Mouse (Mus musculus): ENCODE results near the gene Nrp2. TPM values are rescaled to one million over a fixed set of nuclear protein-coding genes. Genes with fewer than 3 reads are reported as not detected.

The Nrp2 gene
- polyA plus RNA-seq, 1 experiment from 2014 or later, result 31.1 TPM

GRCm38 (mm10) chr1:62801842-62802241 lies 98.8 kb downstream of the Nrp2 start:
- no peak overlapping the region for H3K27ac ChIP-seq
- no peaks in the 10 kb centered on the region for H3K9me3 ChIP-seq
- no peak for ATAC-seq

GRCm38 (mm10) chr1:62803544-62803943 lies 100.5 kb downstream of the Nrp2 start:
- no peak for ATAC-seq
- Histone ChIP-seq H3K9me3 (no peaks in the 10 kb centered on the region), H3K4me2 (replicated peaks) (no peak overlapping the region), H3K36me3 (no peaks in the 10 kb centered on the region), H3K9ac (no peak overlapping the region), H3K4me3 (replicated peaks) (no peak overlapping the region), H3K27me3 (replicated peaks) (no peaks in the 10 kb centered on the region), H3K27ac (no peak overlapping the region), H3K4me1 (replicated peaks) (0 out of 2 replicates have a peak, but pooled peaks cover 2% of the 10 kb centered on the region)
- 63% methylated on average over 1 of the region's 1 CpGs for WGBS

More at GRCm38 (mm10) chr1:62801842-62802241, 98.8 kb downstream of the Nrp2 start:
- Histone ChIP-seq H3K4me2 (replicated peaks) (no peak overlapping the region), H3K4me3 (replicated peaks) (no peak overlapping the region), H3K9ac (no peak overlapping the region), H3K4me1 (replicated peaks) (no peaks in the 10 kb centered on the region), H3K36me3 (no peaks in the 10 kb centered on the region), H3K27me3 (replicated peaks) (no peaks in the 10 kb centered on the region)
- WGBS, result 75% methylated on average over 3 of the region's 3 CpGs

GRCm38 (mm10) chr1:62806014-62806413 lies 102.9 kb downstream of the Nrp2 start:
- Histone ChIP-seq H3K4me1 (replicated peaks) (0 out of 2 replicates have a peak, but pooled peaks cover 2% of the 10 kb centered on the region), H3K4me2 (replicated peaks) (no peak overlapping the region), H3K36me3 (no peaks in the 10 kb centered on the region), H3K9ac (no peak overlapping the region), H3K27ac (no peak overlapping the region), H3K4me3 (replicated peaks) (no peak overlapping the region), H3K27me3 (replicated peaks) (no peaks in the 10 kb centered on the region), H3K9me3 (no peaks in the 10 kb centered on the region)
- 29% methylated on average over 1 of the region's 1 CpGs for WGBS
- no peak for ATAC-seq

- no peak overlapping the region for H3K27ac ChIP-seq
- no peak overlapping the region for H3K9ac ChIP-seq
- no peak for ATAC-seq
- H3K27me3 ChIP-seq (replicated peaks), result no peaks in the 10 kb centered on the region
- H3K4me3 ChIP-seq (replicated peaks), result no peak overlapping the region
- H3K4me1 ChIP-seq (replicated peaks), result 0 out of 2 replicates have a peak, but pooled peaks cover 2% of the 10 kb centered on the region
- H3K4me2 ChIP-seq (replicated peaks), result no peak overlapping the region
- WGBS, result 88% methylated on average over 4 of the region's 4 CpGs
- no peaks in the 10 kb centered on the region for H3K9me3 ChIP-seq
- no peaks in the 10 kb centered on the region for H3K36me3 ChIP-seq
Observed at GRCm38 (mm10) chr1:62808395-62808794, 105.3 kb downstream of the Nrp2 start.

GRCm38 (mm10) chr1:62809601-62810228 lies 106.6 kb downstream of the Nrp2 start:
- Histone ChIP-seq H3K4me2 (replicated peaks) (no peak overlapping the region), H3K9ac (no peak overlapping the region), H3K9me3 (no peaks in the 10 kb centered on the region), H3K27me3 (replicated peaks) (no peaks in the 10 kb centered on the region), H3K36me3 (no peaks in the 10 kb centered on the region), H3K4me3 (replicated peaks) (no peak overlapping the region), H3K27ac (no peak overlapping the region), H3K4me1 (replicated peaks) (0 out of 2 replicates have a peak, but pooled peaks cover 2% of the 10 kb centered on the region)
- no peak for ATAC-seq
- WGBS, result 77% methylated on average over 8 of the region's 8 CpGs

- H3K27me3 ChIP-seq (replicated peaks), result no peaks in the 10 kb centered on the region
- H3K9ac ChIP-seq, result no peak overlapping the region
- no peak overlapping the region for H3K4me3 ChIP-seq (replicated peaks)
- H3K36me3 ChIP-seq, result no peaks in the 10 kb centered on the region
- 0 out of 2 replicates have a peak, but pooled peaks cover 2% of the 10 kb centered on the region for H3K4me1 ChIP-seq (replicated peaks)
- no peak overlapping the region for H3K27ac ChIP-seq
- no peak for ATAC-seq
- 87% methylated on average over 7 of the region's 7 CpGs for WGBS
- no peak overlapping the region for H3K4me2 ChIP-seq (replicated peaks)
- no peaks in the 10 kb centered on the region for H3K9me3 ChIP-seq
Observed at GRCm38 (mm10) chr1:62811141-62811540, 108.1 kb downstream of the Nrp2 start.

GRCm38 (mm10) chr1:62812701-62813684 lies 109.9 kb downstream of the Nrp2 start:
- H3K27ac ChIP-seq, result 0 out of 2 replicates have a peak overlapping the region, but pooled peaks have one; percentile 17
- no peak overlapping the region for H3K9ac ChIP-seq
- H3K4me1 ChIP-seq (replicated peaks), result no peaks in the 10 kb centered on the region
- no peak for ATAC-seq
- no peaks in the 10 kb centered on the region for H3K36me3 ChIP-seq
- 48% methylated on average over 10 of the region's 10 CpGs for WGBS
- H3K4me3 ChIP-seq (replicated peaks), result no peak overlapping the region
- no peaks in the 10 kb centered on the region for H3K27me3 ChIP-seq (replicated peaks)
- no peaks in the 10 kb centered on the region for H3K9me3 ChIP-seq
- no peak overlapping the region for H3K4me2 ChIP-seq (replicated peaks)

- no peak overlapping the region for H3K4me2 ChIP-seq (replicated peaks)
- no peak overlapping the region for H3K4me3 ChIP-seq (replicated peaks)
- no peak for ATAC-seq
- no peaks in the 10 kb centered on the region for H3K27me3 ChIP-seq (replicated peaks)
- H3K9ac ChIP-seq, result no peak overlapping the region
- H3K4me1 ChIP-seq (replicated peaks), result no peaks in the 10 kb centered on the region
- no peak overlapping the region for H3K27ac ChIP-seq
- H3K9me3 ChIP-seq, result no peaks in the 10 kb centered on the region
- 63% methylated on average over 1 of the region's 1 CpGs for WGBS
- no peaks in the 10 kb centered on the region for H3K36me3 ChIP-seq
Observed at GRCm38 (mm10) chr1:62813938-62814337, 110.9 kb downstream of the Nrp2 start.

- H3K27ac ChIP-seq, result no peak overlapping the region
- no peak overlapping the region for H3K4me3 ChIP-seq (replicated peaks)
- no peaks in the 10 kb centered on the region for H3K36me3 ChIP-seq
- H3K9me3 ChIP-seq, result no peaks in the 10 kb centered on the region
- no peaks in the 10 kb centered on the region for H3K27me3 ChIP-seq (replicated peaks)
- peaks cover 6% of the 10 kb centered on the region; the same call in 1 of the 2 replicates for H3K4me1 ChIP-seq (replicated peaks)
- no peak for ATAC-seq
- 85% methylated on average over 6 of the region's 7 CpGs for WGBS
- H3K9ac ChIP-seq, result no peak overlapping the region
- no peak overlapping the region for H3K4me2 ChIP-seq (replicated peaks)
Observed at GRCm38 (mm10) chr1:62817566-62817965, 114.5 kb downstream of the Nrp2 start.

- no peak overlapping the region for H3K4me2 ChIP-seq (replicated peaks)
- WGBS, result 77% methylated on average over 3 of the region's 3 CpGs
- ATAC-seq, result no peak
Observed at GRCm38 (mm10) chr1:62820170-62820569, 117.1 kb downstream of the Nrp2 start.

GRCm38 (mm10) chr1:62821509-62822398 lies 118.7 kb downstream of the Nrp2 start:
- 19% methylated on average over 10 of the region's 10 CpGs for WGBS
- ATAC-seq, result peak; percentile 78
- H3K9ac ChIP-seq, result no peak overlapping the region
- H3K4me1 ChIP-seq (replicated peaks), result peaks cover 6% of the 10 kb centered on the region; the same call in 1 of the 2 replicates
- peak overlapping the region; percentile 46 for H3K27ac ChIP-seq
- no peak overlapping the region for H3K4me2 ChIP-seq (replicated peaks)
- H3K36me3 ChIP-seq, result no peaks in the 10 kb centered on the region
- H3K9me3 ChIP-seq, result no peaks in the 10 kb centered on the region
- no peaks in the 10 kb centered on the region for H3K27me3 ChIP-seq (replicated peaks)
- H3K4me3 ChIP-seq (replicated peaks), result no peak overlapping the region

More at GRCm38 (mm10) chr1:62820170-62820569, 117.1 kb downstream of the Nrp2 start:
- Histone ChIP-seq H3K27me3 (replicated peaks) (no peaks in the 10 kb centered on the region), H3K4me3 (replicated peaks) (no peak overlapping the region), H3K9ac (no peak overlapping the region), H3K36me3 (no peaks in the 10 kb centered on the region), H3K9me3 (no peaks in the 10 kb centered on the region), H3K4me1 (replicated peaks) (peaks cover 6% of the 10 kb centered on the region; the same call in 1 of the 2 replicates), H3K27ac (no peak overlapping the region)
